Mouse (Mus musculus): ENCODE measurements around the gene Dnaja4. TPM values are rescaled to one million over a fixed set of nuclear protein-coding genes. Genes with fewer than 3 reads are reported as not detected.

Dnaja4 gene
- 10 to 100 TPM; 44.9 to 48.0 TPM for total RNA-seq (2021)
- long read RNA-seq, experiment 1, transcript Dnaja4-201 (7 exons, 3,003 nt): major isoform, 52 of 68 reads
- long read RNA-seq, experiment 1, partial matches to known transcripts: 3 of 68 reads
- long read RNA-seq, experiment 1, other reads (novel, unspliced or antisense): 13 of 68 reads
- long read RNA-seq, experiment 2, transcript Dnaja4-201 (7 exons, 3,003 nt): major isoform, 101 of 114 reads
- long read RNA-seq, experiment 2, partial matches to known transcripts: 5 of 114 reads
- long read RNA-seq, experiment 2, other reads (novel, unspliced or antisense): 7 of 114 reads

DNA sequence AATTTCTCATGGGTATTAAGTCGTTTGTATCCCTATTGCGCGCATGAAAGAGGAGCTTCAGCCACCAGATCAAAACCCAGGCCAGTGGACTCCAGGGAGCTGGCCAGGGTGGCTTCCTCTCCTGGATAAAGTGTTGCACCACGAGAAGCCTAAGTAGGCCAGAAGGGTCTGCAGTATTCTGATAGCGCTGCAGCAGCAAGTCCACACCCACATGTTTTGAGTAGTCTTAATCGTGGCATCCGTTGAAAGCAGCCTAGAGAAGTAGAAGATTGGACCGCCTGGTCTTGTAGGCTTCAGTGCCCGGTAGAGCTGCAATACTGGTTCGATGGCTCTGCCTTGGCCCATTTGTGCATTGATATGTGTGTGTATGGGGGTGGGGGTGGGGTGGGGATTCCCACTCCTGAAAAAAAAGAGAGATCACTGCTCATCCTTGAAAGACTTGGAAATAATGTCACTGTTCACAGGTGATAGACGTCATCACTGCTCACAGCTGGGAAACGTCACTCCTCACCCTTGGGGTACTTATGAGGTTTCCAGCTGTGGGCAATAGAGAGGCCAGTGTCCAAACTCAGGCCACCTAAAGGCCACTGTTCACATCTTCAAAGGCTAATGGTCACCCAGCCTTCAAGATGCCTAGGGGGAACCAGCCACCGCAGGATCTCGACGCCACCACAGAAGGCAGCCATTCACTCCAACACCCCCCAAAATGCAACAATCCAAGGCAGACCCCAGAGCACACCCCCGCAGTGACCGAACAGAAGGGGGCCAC, at the start of gene Dnaja4:
Gene Dnaja4 (plus strand): TSS at position 556 of the 769 bp plus-strand sequence.
- TF ChIP-seq CTCF (conservative IDR thresholded peaks at IDR 0.05): no peak
- no peak for DNase-seq (ENCODE audit: low spot score in 2 of 2)
- Histone ChIP-seq H3K27ac (peak within 1 kb of the TSS; percentile 95), H3K4me3 (peak within 1 kb of the TSS; percentile 70)

DNA sequence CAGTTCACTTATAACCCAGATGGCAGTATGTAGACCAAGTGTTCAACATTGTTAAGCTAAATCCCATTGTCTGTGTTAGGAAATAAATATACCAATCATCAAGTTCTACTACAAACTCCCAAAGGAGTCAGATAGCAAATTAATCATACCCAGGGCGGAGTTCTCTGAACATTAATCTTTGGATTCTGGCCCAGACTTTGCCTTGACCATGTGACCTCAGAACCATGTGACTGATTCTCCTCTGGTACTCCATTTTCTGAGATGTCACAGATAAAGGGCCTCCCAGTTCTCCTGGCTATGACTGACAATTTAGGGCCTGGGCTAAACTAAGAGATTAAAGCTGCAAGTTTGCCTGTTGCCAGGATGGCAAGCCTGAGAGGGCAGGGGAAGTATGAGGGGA, 49.3 kb upstream of the Dnaja4 start:
- TF ChIP-seq CTCF (conservative IDR thresholded peaks at IDR 0.05): no peak
- no peak overlapping the region for H3K27ac ChIP-seq
- H3K4me3 ChIP-seq: no peak overlapping the region
- no peak for DNase-seq (ENCODE audit: low spot score in 2 of 2)

DNA sequence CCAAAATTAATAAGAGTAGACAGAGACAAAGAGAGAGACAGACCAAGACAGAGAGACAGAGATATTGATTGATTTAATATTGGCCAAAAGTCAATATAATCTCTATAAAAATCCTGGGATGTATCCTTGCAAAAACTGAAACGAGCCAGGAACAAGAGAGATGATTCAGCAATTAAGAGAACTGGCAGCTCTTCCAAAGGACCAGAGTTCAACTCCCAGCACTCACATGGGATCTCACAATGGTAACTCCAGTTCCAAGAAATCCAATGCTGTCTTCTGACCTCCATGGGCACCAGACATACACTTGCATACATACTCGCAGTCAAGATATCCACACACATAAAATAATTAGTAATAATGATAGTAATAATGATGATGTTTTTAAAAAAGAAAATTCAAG, 45.9 kb upstream of the Dnaja4 start:
- no peak overlapping the region for H3K27ac ChIP-seq
- DNase-seq (ENCODE audit: low spot score in 2 of 2): no peak
- no peak for TF ChIP-seq CTCF (conservative IDR thresholded peaks at IDR 0.05)
- no peak overlapping the region for H3K4me3 ChIP-seq

DNA sequence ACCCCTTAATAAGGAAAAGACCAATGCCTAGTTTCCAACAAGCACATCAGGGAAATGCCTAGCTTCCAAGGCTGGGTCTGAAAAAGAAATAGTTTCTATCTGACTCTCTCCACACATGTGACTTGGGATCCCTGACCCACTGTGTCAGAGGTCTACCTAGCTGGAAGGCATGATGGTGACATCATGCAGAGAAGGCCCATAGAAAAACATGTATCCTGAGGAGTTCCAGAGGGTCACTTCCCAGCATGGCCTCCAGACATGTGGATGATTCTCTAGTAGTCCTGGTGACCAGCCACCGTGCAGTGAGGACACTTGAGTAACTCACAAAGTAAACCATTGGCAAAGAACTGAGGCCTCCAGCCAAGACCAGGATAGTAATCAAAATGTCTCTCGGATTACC, 42.8 kb upstream of the Dnaja4 start:
- no peak overlapping the region for H3K27ac ChIP-seq
- H3K4me3 ChIP-seq: no peak overlapping the region
- no peak for DNase-seq (ENCODE audit: low spot score in 2 of 2)
- TF ChIP-seq CTCF (conservative IDR thresholded peaks at IDR 0.05): no peak

DNA sequence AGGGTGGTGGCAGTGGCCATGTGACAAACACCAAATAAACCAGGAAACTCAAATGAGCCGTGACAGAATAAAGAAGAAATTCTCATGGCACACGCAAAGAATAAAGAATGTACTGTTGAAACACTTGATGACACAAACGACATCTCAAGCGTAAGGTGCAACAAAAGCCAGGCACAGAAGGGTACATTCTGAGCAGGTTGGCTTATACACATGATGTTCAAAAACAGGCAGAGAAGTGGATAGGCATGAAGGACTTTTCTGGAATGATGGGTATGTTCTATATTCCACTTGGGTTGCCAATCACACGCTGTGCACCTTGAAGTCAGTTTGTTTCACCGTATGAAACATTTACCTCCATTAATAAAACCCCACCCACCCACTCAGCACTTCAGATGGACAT, 42.3 kb upstream of the Dnaja4 start:
- no peak overlapping the region for H3K4me3 ChIP-seq
- H3K27ac ChIP-seq: no peak overlapping the region
- DNase-seq (ENCODE audit: low spot score in 2 of 2): no peak
- TF ChIP-seq CTCF (conservative IDR thresholded peaks at IDR 0.05): no peak

DNA sequence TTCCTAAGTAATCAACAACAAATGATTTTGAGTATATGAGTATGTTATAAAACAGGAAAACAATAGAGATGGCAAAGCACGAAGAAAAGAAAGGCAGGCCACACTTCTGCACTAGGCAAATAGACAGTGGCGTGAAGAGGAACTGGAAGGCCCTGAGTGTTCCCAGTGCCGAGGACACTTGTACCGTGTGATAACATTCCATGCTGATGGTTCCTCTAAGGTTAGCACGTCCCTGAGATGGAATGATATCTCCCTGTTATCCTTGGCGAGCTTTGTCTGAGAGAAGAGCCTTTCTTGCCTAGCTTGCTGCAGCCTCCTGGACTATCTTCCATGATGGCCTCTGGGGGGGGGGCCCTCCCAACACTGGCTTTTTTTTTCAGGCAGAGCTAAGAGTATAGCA, 39.9 kb upstream of the Dnaja4 start:
- no peak overlapping the region for H3K27ac ChIP-seq
- H3K4me3 ChIP-seq: peak overlapping the region; percentile 50; the same call in 1 of the 2 replicates
- no peak for TF ChIP-seq CTCF (conservative IDR thresholded peaks at IDR 0.05)
- no peak for DNase-seq (ENCODE audit: low spot score in 2 of 2)

DNA sequence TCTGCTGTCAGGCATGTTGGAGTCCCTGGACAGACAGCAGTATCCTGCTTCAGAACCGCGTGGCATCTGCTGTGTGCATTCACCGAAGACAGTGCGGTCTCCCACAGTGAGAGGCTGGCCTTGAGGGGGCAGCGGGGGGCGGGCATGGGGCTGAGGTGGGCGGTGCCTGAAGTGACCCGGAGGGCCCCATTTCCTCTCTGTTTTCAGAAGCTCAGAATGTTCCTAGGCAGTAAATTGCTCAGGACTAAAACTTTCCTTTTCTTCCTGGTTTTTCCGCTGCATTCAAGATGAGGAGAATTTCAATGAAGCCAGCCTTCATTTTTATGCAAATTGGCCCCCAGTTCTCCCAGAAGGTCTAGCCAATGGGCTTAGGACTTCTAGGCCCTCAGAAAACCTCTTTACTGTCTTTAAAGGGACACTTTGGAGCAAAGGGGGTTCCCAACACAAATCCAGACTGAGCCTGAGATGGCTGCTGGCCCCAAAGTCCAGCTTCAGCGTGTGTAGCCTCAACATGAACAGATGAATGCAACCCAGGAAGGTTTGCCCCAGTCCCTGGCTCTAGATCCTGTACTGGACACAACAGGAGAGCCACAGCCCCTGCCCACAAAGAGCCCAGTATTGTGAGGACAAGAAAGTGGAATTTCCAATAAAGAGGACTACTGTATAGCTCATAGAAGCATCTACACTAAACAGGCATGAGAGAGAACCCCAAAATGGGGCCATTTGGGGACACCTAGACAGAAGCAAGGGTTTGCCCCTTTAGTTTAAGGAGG, 36.9 kb upstream of the Dnaja4 start, which contains the start of gene Acsbg1:
Gene Acsbg1 (minus strand): TSS at position 266 of the 773 bp plus-strand sequence.
- TF ChIP-seq CTCF (conservative IDR thresholded peaks at IDR 0.05): no peak
- peak; percentile 36 to 41 for DNase-seq (ENCODE audit: low spot score in 2 of 2)
- peak within 1 kb of the TSS; percentile 50 for H3K4me3 ChIP-seq
- peak within 1 kb of the TSS; percentile 73 for H3K27ac ChIP-seq

DNA sequence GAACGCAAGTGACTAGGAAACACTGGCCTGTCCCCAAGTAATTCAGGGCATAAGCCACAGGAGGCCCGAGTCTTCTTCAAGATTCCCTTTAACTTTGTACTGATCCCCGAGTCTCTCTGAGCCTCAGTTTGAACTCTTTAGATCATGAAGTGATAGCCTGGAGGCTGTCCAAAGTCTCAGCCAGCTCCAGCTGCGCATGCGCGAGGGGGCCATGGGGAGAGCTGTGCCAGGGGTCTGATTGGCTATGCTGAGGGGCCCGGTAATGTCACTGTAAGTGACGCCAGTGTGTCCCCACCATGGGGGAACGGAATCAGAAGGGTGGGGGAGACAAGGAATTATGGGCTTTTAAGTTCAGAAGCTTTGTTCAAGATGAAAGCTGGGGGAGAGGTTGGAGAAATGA, 34.3 kb upstream of the Dnaja4 start:
- no peak for TF ChIP-seq CTCF (conservative IDR thresholded peaks at IDR 0.05)
- no peak for DNase-seq (ENCODE audit: low spot score in 2 of 2)
- Histone ChIP-seq H3K4me3 (no peak overlapping the region; the same call in 1 of the 2 replicates), H3K27ac (peak overlapping the region; percentile 67; the same call in 1 of the 2 replicates)

DNA sequence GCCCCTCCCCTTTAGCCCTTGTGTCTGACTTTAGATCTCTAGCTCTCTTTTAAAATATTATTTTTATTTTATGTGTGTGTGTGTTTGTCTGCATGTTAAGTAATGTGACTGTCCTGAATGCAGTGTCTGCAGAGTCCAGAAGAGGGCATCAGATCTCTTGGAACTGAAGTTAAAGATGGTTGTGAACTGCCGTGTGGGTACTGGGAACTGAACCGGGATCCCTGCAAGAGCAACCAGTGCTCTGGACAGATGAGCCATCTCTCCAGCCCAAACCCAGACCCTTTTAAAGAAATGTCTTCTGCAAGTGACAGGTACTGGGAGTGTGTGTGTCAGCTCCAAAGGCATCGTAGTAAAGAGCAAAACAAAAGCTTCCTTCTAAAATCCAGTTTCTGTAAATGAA, 32.6 kb upstream of the Dnaja4 start:
- no peak for DNase-seq (ENCODE audit: low spot score in 2 of 2)
- Histone ChIP-seq H3K27ac (no peak overlapping the region), H3K4me3 (no peak overlapping the region)
- TF ChIP-seq CTCF (conservative IDR thresholded peaks at IDR 0.05): 0 out of 2 replicates have a peak, but pooled peaks have one; percentile 17

DNA sequence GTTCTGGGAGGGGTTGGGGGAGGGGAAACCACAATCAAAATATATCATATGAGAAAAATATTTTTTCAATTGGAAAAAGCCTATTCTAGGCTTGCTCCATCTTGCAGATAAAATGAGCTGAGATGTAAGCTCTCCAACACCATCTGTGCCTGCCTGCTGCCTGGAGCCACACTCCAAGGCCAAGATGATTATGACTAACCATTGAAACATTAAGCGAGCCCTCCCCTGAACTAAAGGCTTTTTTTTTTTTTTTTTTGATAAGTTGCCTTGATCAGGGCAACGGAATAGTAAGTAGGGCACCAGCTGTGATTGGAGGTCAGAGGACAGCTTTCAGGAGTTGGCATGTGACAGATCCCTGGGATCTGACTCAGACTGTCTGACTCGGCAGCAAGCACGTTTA, 30.2 kb upstream of the Dnaja4 start:
- no peak overlapping the region for H3K4me3 ChIP-seq
- peak overlapping the region; percentile 81; the same call in 1 of the 2 replicates for H3K27ac ChIP-seq
- peak; percentile 61 to 70 for DNase-seq (ENCODE audit: low spot score in 2 of 2)
- no peak for TF ChIP-seq CTCF (conservative IDR thresholded peaks at IDR 0.05)

DNA sequence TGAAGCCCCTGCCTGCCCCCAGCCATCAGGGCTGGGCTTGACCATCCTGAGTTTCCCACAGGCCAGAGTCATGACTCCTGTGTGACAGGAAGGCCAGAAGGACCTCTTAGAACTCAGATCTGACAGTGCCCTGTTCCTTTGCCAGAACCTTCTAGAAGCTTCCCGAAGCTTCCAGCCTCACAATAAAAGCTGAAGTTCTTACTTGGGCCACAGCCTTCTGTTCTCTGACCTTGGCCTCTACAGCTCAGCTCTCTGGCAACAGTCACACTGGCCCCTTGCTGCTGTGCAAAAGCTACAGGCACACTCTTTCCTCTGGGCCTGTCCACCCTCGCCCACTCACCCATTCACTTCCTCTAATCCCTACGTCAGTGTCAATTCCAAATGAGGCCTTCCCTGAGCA, 26.7 kb upstream of the Dnaja4 start:
- TF ChIP-seq CTCF (conservative IDR thresholded peaks at IDR 0.05): no peak
- Histone ChIP-seq H3K4me3 (no peak overlapping the region), H3K27ac (no peak overlapping the region)
- no peak for DNase-seq (ENCODE audit: low spot score in 2 of 2)

DNA sequence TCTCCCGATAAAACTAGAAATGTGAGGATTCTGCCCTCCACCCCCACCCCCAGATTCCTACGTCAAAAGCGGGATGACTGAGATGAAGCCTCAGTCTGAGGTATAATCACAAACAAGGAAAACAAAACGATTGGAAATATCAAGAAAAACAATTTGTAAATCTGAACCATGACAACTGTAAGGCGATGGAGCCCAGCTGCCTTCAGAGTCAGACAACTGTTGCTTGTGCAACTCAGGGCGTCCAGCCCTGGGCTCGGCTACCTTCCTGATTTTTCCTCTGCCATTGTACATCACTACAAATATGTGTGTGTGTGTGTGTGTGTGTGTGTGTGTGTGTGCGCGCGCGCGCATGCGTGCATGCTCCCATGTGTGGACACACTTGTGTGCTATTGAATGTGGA, 24.8 kb upstream of the Dnaja4 start:
- no peak overlapping the region for H3K4me3 ChIP-seq
- no peak for TF ChIP-seq CTCF (conservative IDR thresholded peaks at IDR 0.05)
- no peak for DNase-seq (ENCODE audit: low spot score in 2 of 2)
- H3K27ac ChIP-seq: no peak overlapping the region

DNA sequence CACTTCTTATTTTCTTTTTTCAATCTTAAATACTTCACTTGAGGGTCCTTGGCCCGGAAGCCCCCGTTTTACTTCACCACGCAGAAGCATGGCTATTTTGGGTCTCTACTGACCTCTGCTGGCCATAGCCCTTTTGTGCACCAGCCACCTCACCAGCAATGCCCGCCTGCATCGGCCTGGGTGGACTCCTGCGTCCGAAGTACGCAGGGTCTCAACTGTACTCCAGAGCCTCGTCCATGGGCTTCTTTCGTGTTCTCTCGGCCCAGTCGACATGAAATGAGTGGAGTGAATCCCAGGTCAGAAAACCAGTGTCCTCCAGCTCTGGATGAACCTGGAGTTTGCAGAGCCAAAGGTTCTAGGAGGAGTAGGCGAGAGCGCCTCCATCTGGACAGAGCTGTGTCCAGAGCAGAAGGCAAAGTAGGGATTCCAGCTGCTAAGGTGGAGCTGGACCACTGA, 22.1 kb upstream of the Dnaja4 start:
- H3K27ac ChIP-seq: no peak overlapping the region
- peak; percentile 68 to 75 for DNase-seq (ENCODE audit: low spot score in 2 of 2)
- TF ChIP-seq CTCF (conservative IDR thresholded peaks at IDR 0.05): peak; percentile 82
- H3K4me3 ChIP-seq: peak overlapping the region; percentile 49
